Mouse (Mus musculus) small intestine, adult 2 months (tissue): ENCODE measurements around the gene Elobl.
A peak's percentile ranks its signal among the peaks of the same experiment; 100 is the strongest.
"Not testable (repeated sequence)": the region's sequence is repeated elsewhere in the genome, so short reads cannot be mapped to it uniquely, and the experiment has no call there.

Source experiments
- CTCF ChIP-seq: fragments of 200-500 bp; IDR thresholded peaks from 2 replicates; pipeline ENCODE4 v1.5.1; 2012; ENCODE audit warnings: low read depth, mild to moderate bottlenecking, control low read depth, inconsistent platforms, low read length, moderate library complexity, mixed read lengths; ENCODE audit not compliant: insufficient replicate concordance, insufficient read length; ENCODE audit errors: extremely low read depth
- POLR2A ChIP-seq: fragments of 200-500 bp; IDR thresholded peaks from 2 replicates; pipeline ENCODE4 v1.6.1; 2012; ENCODE audit warnings: low read depth, mild to moderate bottlenecking, control low read depth, inconsistent platforms, low read length, moderate library complexity

DNA sequence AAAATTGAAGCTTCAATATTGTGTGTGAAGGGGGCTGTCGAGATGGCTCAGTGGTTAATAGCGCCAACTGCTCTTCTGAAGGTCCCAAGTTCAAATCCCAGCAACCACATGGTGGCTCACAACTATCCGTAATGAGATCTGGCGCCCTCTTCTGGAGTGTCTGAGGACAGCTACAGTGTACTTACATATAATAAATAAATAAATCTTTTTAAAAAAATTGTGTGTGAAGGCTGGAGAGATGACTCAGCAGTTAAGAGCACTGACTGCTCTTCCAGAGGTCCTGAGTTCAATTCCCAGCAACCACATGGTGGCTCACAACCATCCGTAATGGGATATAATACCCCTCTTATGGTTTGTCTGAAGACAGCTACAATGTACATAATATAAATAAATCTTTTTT, 30.6 kb upstream of the Elobl start:
- not testable (repeated sequence) for TF ChIP-seq POLR2A
- peak; percentile 8; the same call in 1 of the 2 replicates for TF ChIP-seq CTCF
